Mouse (Mus musculus): ENCODE measurements at regions not wholly inside any gene's neighbourhood (a gene's known extent, or its start where the extent isn't known, plus 50 kb on each side); places are given as distances from the start of the nearest gene placed in this dataset.

DNA sequence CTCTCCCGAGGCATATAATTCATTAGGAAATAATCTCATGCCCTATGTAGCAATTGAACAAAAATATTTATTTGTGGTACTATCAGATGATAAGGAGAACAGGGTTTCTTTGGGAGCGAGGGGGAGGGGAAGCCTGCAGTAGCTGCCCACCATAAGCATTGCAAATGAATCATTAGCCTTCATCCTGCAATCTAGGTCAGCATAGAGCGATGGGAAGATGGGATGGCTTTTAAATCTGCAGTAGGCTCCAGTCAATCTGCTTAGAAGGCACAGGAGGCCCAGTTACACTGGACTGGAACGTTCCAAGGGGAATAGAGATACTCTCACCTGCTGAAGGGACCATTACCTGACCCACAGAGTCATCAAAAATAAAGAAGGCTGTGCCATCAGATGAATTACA lies 478.7 kb downstream of the Prss52 start:
- Histone ChIP-seq H3K4me2 (replicated peaks; ENCODE audit: low read depth, low read length) (no peak overlapping the region), H3K36me3 (ENCODE audit: control insufficient read depth, insufficient read depth, low read length) (no peaks in the 10 kb centered on the region), H3K4me1 (replicated peaks; ENCODE audit: control insufficient read depth, insufficient read depth, low read length) (0 out of 2 replicates have a peak, but pooled peaks cover 3% of the 10 kb centered on the region), H3K9me3 (ENCODE audit: control insufficient read depth, low read length) (no peaks in the 10 kb centered on the region), H3K27me3 (ENCODE audit: control insufficient read depth, insufficient read depth, low read length) (peaks cover 16% of the 10 kb centered on the region; the same call in 1 of the 2 replicates), H3K27ac (ENCODE audit: low read depth, low read length) (peak overlapping the region; percentile 82), H3K9ac (ENCODE audit: low read depth, low read length) (no peak overlapping the region), H3K4me3 (ENCODE audit: low read depth, low read length) (no peak overlapping the region)
- no peak for ATAC-seq (ENCODE audit: low FRiP score)
- 34% methylated on average over 4 of the region's 4 CpGs for WGBS
- DNase-seq (ENCODE audit: low spot score): no peak

DNA sequence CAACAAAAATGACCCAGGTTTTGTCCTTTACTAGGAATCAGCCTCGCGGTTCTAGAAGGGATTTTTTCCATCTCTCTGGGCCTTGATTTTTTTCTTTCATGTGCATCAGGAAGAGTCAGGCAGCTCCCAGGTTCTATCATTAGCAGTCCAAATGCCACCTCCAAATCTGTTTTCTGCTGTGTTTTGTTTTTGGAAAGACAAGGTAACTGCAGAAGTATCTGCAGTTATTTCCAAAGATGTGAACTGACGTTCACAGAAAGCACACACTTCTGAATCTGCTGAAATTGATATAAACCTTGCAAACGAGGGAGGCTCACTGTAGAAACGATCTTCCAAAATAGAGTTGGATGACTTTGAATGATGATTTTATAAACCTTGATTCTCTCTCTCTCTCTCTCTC lies 480.1 kb downstream of the Prss52 start:
- DNase-seq (ENCODE audit: low spot score) (peak; percentile 13), ATAC-seq (ENCODE audit: low FRiP score) (no peak)
- H3K4me2 ChIP-seq (replicated peaks; ENCODE audit: low read depth, low read length): no peak overlapping the region
- H3K36me3 ChIP-seq (ENCODE audit: control insufficient read depth, insufficient read depth, low read length): no peaks in the 10 kb centered on the region
- H3K4me3 ChIP-seq (ENCODE audit: low read depth, low read length): no peak overlapping the region
- no peaks in the 10 kb centered on the region for H3K9me3 ChIP-seq (ENCODE audit: control insufficient read depth, low read length)
- H3K27ac ChIP-seq (ENCODE audit: low read depth, low read length): peak overlapping the region; percentile 54
- WGBS: 53% methylated on average over 5 of the region's 5 CpGs
- no peak overlapping the region for H3K9ac ChIP-seq (ENCODE audit: low read depth, low read length)
- H3K4me1 ChIP-seq (replicated peaks; ENCODE audit: control insufficient read depth, insufficient read depth, low read length): 0 out of 2 replicates have a peak, but pooled peaks cover 3% of the 10 kb centered on the region
- H3K27me3 ChIP-seq (ENCODE audit: control insufficient read depth, insufficient read depth, low read length): peaks cover 22% of the 10 kb centered on the region; the same call in 1 of the 2 replicates

DNA sequence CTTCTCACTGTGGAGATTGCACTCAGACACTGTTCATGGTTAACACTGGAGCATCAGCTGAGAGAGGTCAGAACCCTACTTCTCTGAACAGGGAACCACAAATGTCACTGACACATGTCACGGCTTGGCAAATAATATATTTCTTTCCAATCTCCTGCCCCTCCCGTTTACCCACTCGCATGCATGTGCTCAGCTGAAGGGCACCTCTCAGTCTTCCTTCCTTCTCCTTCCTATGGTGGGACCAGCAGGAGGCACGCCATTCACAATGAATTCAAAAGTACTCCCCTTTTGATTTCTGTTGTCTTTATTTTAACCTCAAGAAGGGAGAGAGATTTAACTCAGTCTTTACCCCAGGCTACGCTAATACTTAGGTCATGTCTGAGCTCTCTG lies 481.0 kb downstream of the Prss52 start:
- no peak for ATAC-seq (ENCODE audit: low FRiP score)

DNA sequence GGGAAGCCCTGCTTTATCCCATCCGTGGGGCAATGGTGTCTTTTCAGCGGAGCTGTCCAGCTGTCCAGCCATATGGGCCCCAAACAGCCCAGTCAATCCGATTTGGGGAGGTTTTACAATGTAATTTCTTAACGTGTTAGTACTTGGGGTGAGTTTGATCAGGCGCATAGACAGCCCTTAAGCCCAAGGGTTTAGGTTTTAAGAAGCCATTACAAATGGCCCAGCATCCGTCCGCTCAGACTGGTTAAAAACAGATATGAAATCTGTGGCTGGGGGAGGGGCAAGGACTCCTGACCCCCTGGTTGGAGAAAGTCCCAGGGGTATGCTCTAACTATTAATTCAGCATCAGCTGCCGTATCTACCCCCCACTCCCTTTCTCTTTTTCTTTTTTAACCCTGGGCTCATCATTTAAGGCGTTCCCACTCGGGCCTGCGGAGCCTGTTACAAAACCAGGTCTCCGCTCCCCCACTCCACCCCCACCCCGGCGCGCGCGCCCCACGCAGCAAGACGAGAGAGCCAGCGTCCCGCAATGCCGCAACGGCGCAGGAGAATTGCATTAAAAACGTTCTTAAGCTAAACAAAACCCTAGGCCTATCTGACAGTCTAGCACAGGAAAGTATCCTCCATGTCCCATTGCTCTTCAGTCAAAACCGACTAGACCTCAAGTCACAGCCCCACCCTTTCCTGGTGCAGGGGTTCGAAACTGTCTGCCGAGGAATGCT lies 481.5 kb downstream of the Prss52 start:
- peak overlapping the region; percentile 99 for H3K27ac ChIP-seq (ENCODE audit: low read depth, low read length)
- WGBS: 2% methylated on average over 28 of the region's 28 CpGs
- no peak; the same call in 1 of the 2 replicates for ATAC-seq (ENCODE audit: low FRiP score)
- peaks cover 25% of the 10 kb centered on the region; the same call in 1 of the 2 replicates for H3K27me3 ChIP-seq (ENCODE audit: control insufficient read depth, insufficient read depth, low read length)
- H3K9ac ChIP-seq (ENCODE audit: low read depth, low read length): peak overlapping the region; percentile 95
- DNase-seq (ENCODE audit: low spot score): peak; percentile 63
- H3K4me1 ChIP-seq (replicated peaks; ENCODE audit: control insufficient read depth, insufficient read depth, low read length): 0 out of 2 replicates have a peak, but pooled peaks cover 4% of the 10 kb centered on the region
- H3K9me3 ChIP-seq (ENCODE audit: control insufficient read depth, low read length): no peaks in the 10 kb centered on the region
- H3K4me2 ChIP-seq (replicated peaks; ENCODE audit: low read depth, low read length): peak overlapping the region; percentile 71
- H3K36me3 ChIP-seq (ENCODE audit: control insufficient read depth, insufficient read depth, low read length): no peaks in the 10 kb centered on the region
- 0 out of 2 replicates have a peak overlapping the region, but pooled peaks have one; percentile 1 for H3K4me3 ChIP-seq (ENCODE audit: low read depth, low read length)

More for the DNA sequence above, 481.0 kb downstream of the Prss52 start:
- H3K9me3 ChIP-seq (ENCODE audit: control insufficient read depth, low read length): no peaks in the 10 kb centered on the region
- H3K4me3 ChIP-seq (ENCODE audit: low read depth, low read length): no peak overlapping the region
- H3K36me3 ChIP-seq (ENCODE audit: control insufficient read depth, insufficient read depth, low read length): no peaks in the 10 kb centered on the region
- peaks cover 25% of the 10 kb centered on the region; the same call in 1 of the 2 replicates for H3K27me3 ChIP-seq (ENCODE audit: control insufficient read depth, insufficient read depth, low read length)
- 0 out of 2 replicates have a peak, but pooled peaks cover 3% of the 10 kb centered on the region for H3K4me1 ChIP-seq (replicated peaks; ENCODE audit: control insufficient read depth, insufficient read depth, low read length)
- 0 out of 2 replicates have a peak overlapping the region, but pooled peaks have one; percentile 31 for H3K9ac ChIP-seq (ENCODE audit: low read depth, low read length)
- peak overlapping the region; percentile 99 for H3K27ac ChIP-seq (ENCODE audit: low read depth, low read length)
- DNase-seq (ENCODE audit: low spot score): peak; percentile 62
- WGBS: 11% methylated on average over 5 of the region's 5 CpGs
- H3K4me2 ChIP-seq (replicated peaks; ENCODE audit: low read depth, low read length): 0 out of 2 replicates have a peak overlapping the region, but pooled peaks have one; percentile 8

DNA sequence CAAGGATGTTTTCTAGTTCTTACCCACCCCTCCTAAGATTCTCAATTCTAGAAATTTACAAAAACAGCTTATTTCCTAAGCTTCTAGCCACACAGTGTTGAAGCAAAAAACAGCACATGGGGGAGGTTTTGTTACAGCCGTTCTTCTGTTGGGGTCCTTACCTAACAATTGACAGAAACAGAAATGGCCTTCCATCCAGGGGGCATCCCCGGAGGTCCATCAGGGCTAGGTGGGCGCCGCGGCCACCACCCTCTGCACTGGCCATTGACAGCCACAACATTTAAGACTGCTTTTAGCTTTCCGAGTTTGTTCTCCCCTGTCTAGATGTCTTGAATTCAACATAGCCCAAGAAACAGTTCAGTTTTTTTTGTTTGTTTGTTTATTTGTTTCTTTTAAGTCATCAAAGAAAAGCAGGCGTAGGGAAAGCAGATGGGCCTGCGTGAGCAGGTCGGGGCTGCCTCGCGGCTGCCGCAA lies 482.3 kb downstream of the Prss52 start:
- Histone ChIP-seq H3K27me3 (ENCODE audit: control insufficient read depth, insufficient read depth, low read length) (peaks cover 28% of the 10 kb centered on the region; the same call in 1 of the 2 replicates), H3K9me3 (ENCODE audit: control insufficient read depth, low read length) (no peaks in the 10 kb centered on the region), H3K4me2 (replicated peaks; ENCODE audit: low read depth, low read length) (peak overlapping the region; percentile 71), H3K27ac (ENCODE audit: low read depth, low read length) (peak overlapping the region; percentile 99), H3K4me1 (replicated peaks; ENCODE audit: control insufficient read depth, insufficient read depth, low read length) (peaks cover 2% of the 10 kb centered on the region; the same call in 1 of the 2 replicates), H3K4me3 (ENCODE audit: low read depth, low read length) (peak overlapping the region; percentile 69), H3K36me3 (ENCODE audit: control insufficient read depth, insufficient read depth, low read length) (no peaks in the 10 kb centered on the region), H3K9ac (ENCODE audit: low read depth, low read length) (peak overlapping the region; percentile 95)
- DNase-seq (ENCODE audit: low spot score) (no peak), ATAC-seq (ENCODE audit: low FRiP score) (no peak)
- WGBS: 4% methylated on average over 12 of the region's 12 CpGs

DNA sequence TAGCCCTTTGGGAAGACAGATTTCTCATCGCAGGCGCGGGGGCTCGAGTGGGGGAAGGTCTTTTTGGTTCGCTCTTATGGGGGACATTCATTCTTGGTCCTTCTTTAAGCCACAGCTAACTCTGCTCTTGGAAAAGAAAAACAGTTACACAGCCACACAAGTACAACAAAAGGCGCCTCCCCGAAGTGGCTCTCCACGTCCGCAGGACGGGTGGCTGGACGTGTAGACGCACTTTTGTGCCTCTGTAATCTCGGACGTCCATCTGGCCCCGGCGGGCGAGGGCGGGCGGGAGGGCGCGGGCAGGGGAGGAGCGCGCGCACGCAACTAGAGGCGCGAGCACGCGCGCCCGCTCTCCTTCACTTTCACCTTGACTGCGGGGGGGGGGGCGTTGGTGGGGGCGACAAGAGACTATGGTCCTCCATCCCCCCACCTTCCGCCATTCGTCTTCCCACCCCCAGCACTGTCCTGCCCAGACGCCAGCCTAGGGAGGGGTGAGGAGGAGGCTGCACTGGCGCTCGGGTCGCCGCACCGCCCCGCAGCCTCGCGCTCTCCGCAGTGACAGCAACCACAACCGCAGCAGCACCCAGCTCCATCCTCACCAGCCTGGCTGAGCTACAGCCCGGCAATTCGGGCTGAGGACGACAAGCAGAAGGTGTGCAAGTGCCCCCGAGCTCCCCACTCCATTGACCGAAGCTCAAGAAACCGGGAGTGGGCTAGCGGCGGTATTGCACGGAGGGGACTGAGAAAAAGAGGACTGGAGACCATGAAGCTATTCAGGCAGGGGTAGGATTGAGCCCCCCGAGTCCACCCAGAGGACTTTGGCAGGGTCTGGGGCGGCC lies 483.0 kb downstream of the Prss52 start:
- H3K9ac ChIP-seq (ENCODE audit: low read depth, low read length): peak overlapping the region; percentile 95
- peak; percentile 79 for DNase-seq (ENCODE audit: low spot score)
- H3K4me1 ChIP-seq (replicated peaks; ENCODE audit: control insufficient read depth, insufficient read depth, low read length): peaks cover 2% of the 10 kb centered on the region; the same call in 1 of the 2 replicates
- H3K4me2 ChIP-seq (replicated peaks; ENCODE audit: low read depth, low read length): peak overlapping the region; percentile 71
- H3K9me3 ChIP-seq (ENCODE audit: control insufficient read depth, low read length): no peaks in the 10 kb centered on the region
- H3K36me3 ChIP-seq (ENCODE audit: control insufficient read depth, insufficient read depth, low read length): no peaks in the 10 kb centered on the region
- H3K27me3 ChIP-seq (ENCODE audit: control insufficient read depth, insufficient read depth, low read length): peaks cover 30% of the 10 kb centered on the region; the same call in 1 of the 2 replicates
- peak overlapping the region; percentile 69 for H3K4me3 ChIP-seq (ENCODE audit: low read depth, low read length)
- H3K27ac ChIP-seq (ENCODE audit: low read depth, low read length): peak overlapping the region; percentile 99
- WGBS: under 1% methylated on average over 47 of the region's 58 CpGs
- peak; percentile 68 for ATAC-seq (ENCODE audit: low FRiP score)

DNA sequence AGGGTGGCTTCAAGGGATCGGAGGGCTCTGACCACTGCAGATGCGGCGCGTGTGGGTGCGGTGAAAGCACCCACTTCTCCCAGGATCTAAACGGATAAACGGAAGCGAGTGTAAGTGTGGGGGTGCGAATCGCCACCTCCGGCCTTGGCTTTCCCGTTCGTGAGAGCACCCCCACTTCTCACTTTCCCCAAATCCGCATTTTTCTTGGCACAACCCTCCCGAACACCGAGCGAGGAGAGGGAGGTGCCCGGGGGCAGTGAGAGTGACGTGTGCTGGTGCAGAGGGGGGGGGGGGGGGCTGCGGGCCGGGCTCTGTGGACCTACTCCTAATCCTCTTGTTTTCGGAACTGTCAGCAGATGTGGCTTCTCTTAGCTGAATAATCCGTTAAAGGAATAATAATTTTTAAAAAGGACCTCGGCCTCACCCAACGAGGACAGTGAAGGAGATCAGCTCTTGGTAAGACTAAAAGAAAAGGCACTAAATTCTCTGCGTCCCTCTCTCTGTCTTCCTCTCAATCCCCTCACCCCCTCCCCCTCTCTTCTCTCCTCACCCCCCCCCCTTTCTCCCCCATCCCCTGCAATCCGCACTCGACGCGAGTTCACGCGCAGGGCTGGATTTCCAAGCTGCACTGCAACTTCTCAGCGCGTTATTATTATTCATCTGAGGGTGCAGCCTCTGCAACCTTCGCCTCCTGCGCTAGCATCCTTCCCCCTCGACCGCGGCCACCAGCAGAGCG lies 483.8 kb downstream of the Prss52 start:
- H3K4me1 ChIP-seq (replicated peaks; ENCODE audit: control insufficient read depth, insufficient read depth, low read length): peaks cover 2% of the 10 kb centered on the region; the same call in 1 of the 2 replicates
- peak overlapping the region; percentile 71 for H3K4me2 ChIP-seq (replicated peaks; ENCODE audit: low read depth, low read length)
- peak; percentile 34 for ATAC-seq (ENCODE audit: low FRiP score)
- under 1% methylated on average over 40 of the region's 40 CpGs for WGBS
- H3K4me3 ChIP-seq (ENCODE audit: low read depth, low read length): peak overlapping the region; percentile 69
- H3K27ac ChIP-seq (ENCODE audit: low read depth, low read length): peak overlapping the region; percentile 99
- peak; percentile 68 for DNase-seq (ENCODE audit: low spot score)
- H3K9me3 ChIP-seq (ENCODE audit: control insufficient read depth, low read length): no peaks in the 10 kb centered on the region
- H3K36me3 ChIP-seq (ENCODE audit: control insufficient read depth, insufficient read depth, low read length): no peaks in the 10 kb centered on the region
- peak overlapping the region; percentile 95 for H3K9ac ChIP-seq (ENCODE audit: low read depth, low read length)
- peaks cover 34% of the 10 kb centered on the region; the same call in 1 of the 2 replicates for H3K27me3 ChIP-seq (ENCODE audit: control insufficient read depth, insufficient read depth, low read length)

DNA sequence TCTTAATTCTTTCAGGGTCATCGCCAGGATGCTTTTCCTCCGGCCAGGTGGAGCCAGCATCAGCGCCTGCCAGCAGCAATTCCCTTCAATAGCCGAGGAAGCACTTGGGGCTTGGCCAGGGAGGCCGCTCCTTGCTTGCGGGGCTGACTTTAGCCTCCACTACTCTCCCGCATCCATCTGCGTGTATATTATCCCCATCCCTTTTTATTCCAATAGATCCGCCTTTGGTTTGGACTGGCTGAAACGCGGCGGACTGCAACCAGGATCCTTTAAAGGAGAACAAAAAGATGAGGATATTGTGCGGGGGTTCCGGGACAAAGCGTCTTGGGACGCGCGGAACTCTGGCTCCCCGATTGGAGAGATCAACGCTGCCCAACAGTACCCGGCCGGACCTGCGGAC lies 484.5 kb downstream of the Prss52 start:
- ATAC-seq (ENCODE audit: low FRiP score) (no peak), DNase-seq (ENCODE audit: low spot score) (peak; percentile 54)
- H3K9me3 ChIP-seq (ENCODE audit: control insufficient read depth, low read length): no peaks in the 10 kb centered on the region
- H3K4me1 ChIP-seq (replicated peaks; ENCODE audit: control insufficient read depth, insufficient read depth, low read length): peaks cover 4% of the 10 kb centered on the region
- H3K27ac ChIP-seq (ENCODE audit: low read depth, low read length): peak overlapping the region; percentile 99
- H3K27me3 ChIP-seq (ENCODE audit: control insufficient read depth, insufficient read depth, low read length): peaks cover 32% of the 10 kb centered on the region; the same call in 1 of the 2 replicates
- H3K36me3 ChIP-seq (ENCODE audit: control insufficient read depth, insufficient read depth, low read length): no peaks in the 10 kb centered on the region
- peak overlapping the region; percentile 71; the same call in 1 of the 2 replicates for H3K4me2 ChIP-seq (replicated peaks; ENCODE audit: low read depth, low read length)
- H3K4me3 ChIP-seq (ENCODE audit: low read depth, low read length): peak overlapping the region; percentile 69
- WGBS: under 1% methylated on average over 23 of the region's 23 CpGs
- H3K9ac ChIP-seq (ENCODE audit: low read depth, low read length): peak overlapping the region; percentile 95
